Mouse (Mus musculus) stomach, embryonic 16.5 days (tissue): ENCODE results near the gene Asl. TPM values are rescaled to one million over a fixed set of nuclear protein-coding genes. Genes with fewer than 3 reads are reported as not detected.
"Not testable (repeated sequence)": the region's sequence is repeated elsewhere in the genome, so short reads cannot be mapped to it uniquely, and the experiment has no call there.

Experiments
- ATAC-seq: fragments of 200-750 bp; cut with Nextera tagmentation; 2 replicates; pipeline ENCODE4 v1.8.0; 2017; ENCODE audit warnings: moderate number of reproducible peaks, moderate TSS enrichment; ENCODE audit not compliant: insufficient read depth, low FRiP score
- H3K27ac ChIP-seq: fragments of 300-500 bp; sonication (generic); 2 replicates; pipeline ENCODE4 v1.5.1; 2014; ENCODE audit warnings: low read length
- H3K27me3 ChIP-seq: fragments of 300-500 bp; sonication (generic); 2 replicates; pipeline ENCODE4 v1.6.1; 2014; ENCODE audit warnings: low read length, control low read depth, mixed read lengths; ENCODE audit not compliant: control insufficient read depth, insufficient read depth
- H3K36me3 ChIP-seq: fragments of 300-500 bp; sonication (generic); 2 replicates; pipeline ENCODE4 v1.6.1; 2014; ENCODE audit warnings: low read length; ENCODE audit not compliant: control insufficient read depth, insufficient read depth
- H3K4me1 ChIP-seq: fragments of 300-500 bp; sonication (generic); 2 replicates; pipeline ENCODE4 v1.6.1; 2014; ENCODE audit warnings: low read length, control low read depth, mixed read lengths; ENCODE audit not compliant: control insufficient read depth, insufficient read depth
- H3K4me2 ChIP-seq: fragments of 300-500 bp; sonication (generic); 2 replicates; pipeline ENCODE4 v1.6.1; 2014; ENCODE audit warnings: low read depth, low read length, mixed read lengths
- H3K4me3 ChIP-seq: fragments of 300-500 bp; sonication (generic); replicated peaks from 2 replicates; pipeline ENCODE4 v1.5.1; 2014; ENCODE audit warnings: mild to moderate bottlenecking, low read length
- H3K9ac ChIP-seq: fragments of 300-500 bp; sonication (generic); 2 replicates; pipeline ENCODE4 v1.6.1; 2014; ENCODE audit warnings: low read length
- H3K9me3 ChIP-seq: fragments of 300-500 bp; sonication (generic); replicated peaks from 2 replicates; pipeline ENCODE4 v1.6.1; 2016; ENCODE audit warnings: low read length, control low read depth; ENCODE audit not compliant: control insufficient read depth
- WGBS: fragments of 180-500 bp; shearing (Covaris S2); extraction: QIAGEN DNeasy Blood & Tissue Kit; methylation state at CpG from one replicate; pipeline ENCODE4 v1.1.7; 2014; 5-methylcytosine and 5-hydroxymethylcytosine counted together
- polyA plus RNA-seq: library from polyadenylated mRNA; unstranded; fragments of >200 nt; fragmentation: Nextera tagmentation; extraction: Ambion mirVana; gene quantifications from 2 replicates; pipeline ENCODE4 v1.2.1, GENCODE M21; 2015

Gene Asl
- polyA plus RNA-seq, 1 experiment from 2014 or later: 47.8 TPM

- ATAC-seq: peak; percentile 70; the same call in 1 of the 2 replicates
- no peak overlapping the region for H3K4me3 ChIP-seq
- H3K9ac ChIP-seq: no peak overlapping the region
- 64% methylated on average over 19 of the region's 19 CpGs for WGBS
- H3K27me3 ChIP-seq: no peaks in the 10 kb centered on the region
- no peak overlapping the region for H3K27ac ChIP-seq
- no peaks in the 10 kb centered on the region for H3K9me3 ChIP-seq
- no peak overlapping the region for H3K4me2 ChIP-seq
- H3K4me1 ChIP-seq: no peaks in the 10 kb centered on the region
- peaks cover 6% of the 10 kb centered on the region; the same call in 1 of the 2 replicates for H3K36me3 ChIP-seq
These were observed 8.9 kb upstream of the Asl start for GRCm38 (mm10) chr5:130037752-130038455.

GRCm38 (mm10) chr5:130036300-130036699 is 7.3 kb upstream of the Asl start:
- not testable (repeated sequence) for H3K36me3 ChIP-seq, H3K9me3 ChIP-seq, H3K9ac ChIP-seq, H3K27me3 ChIP-seq, ATAC-seq, H3K4me3 ChIP-seq, H3K27ac ChIP-seq, H3K4me2 ChIP-seq, H3K4me1 ChIP-seq
- WGBS: 61% methylated on average over 2 of the region's 2 CpGs

GRCm38 (mm10) chr5:130033869-130034268 is 4.8 kb upstream of the Asl start:
- H3K27ac ChIP-seq: no peak overlapping the region
- no peaks in the 10 kb centered on the region for H3K27me3 ChIP-seq
- no peak overlapping the region for H3K9ac ChIP-seq
- H3K9me3 ChIP-seq: no peaks in the 10 kb centered on the region
- H3K4me1 ChIP-seq: no peaks in the 10 kb centered on the region
- WGBS: 62% methylated on average over 2 of the region's 2 CpGs
- H3K36me3 ChIP-seq: 0 out of 2 replicates have a peak, but pooled peaks cover 3% of the 10 kb centered on the region
- H3K4me3 ChIP-seq: no peak overlapping the region
- H3K4me2 ChIP-seq: no peak overlapping the region
- ATAC-seq: no peak

GRCm38 (mm10) chr5:130031410-130032390 is 2.7 kb upstream of the Asl start:
- Histone ChIP-seq H3K4me2 (no peak overlapping the region), H3K36me3 (no peaks in the 10 kb centered on the region), H3K27ac (no peak overlapping the region), H3K27me3 (no peaks in the 10 kb centered on the region), H3K9me3 (no peaks in the 10 kb centered on the region), H3K4me3 (no peak overlapping the region), H3K4me1 (no peaks in the 10 kb centered on the region), H3K9ac (no peak overlapping the region)
- ATAC-seq: no peak
- WGBS: 89% methylated on average over 19 of the region's 19 CpGs

GRCm38 (mm10) chr5:130027696-130028095 is 1.4 kb downstream of the Asl start:
- ATAC-seq: no peak
- no peak overlapping the region for H3K9ac ChIP-seq
- H3K4me2 ChIP-seq: no peak overlapping the region
- H3K27me3 ChIP-seq: no peaks in the 10 kb centered on the region
- H3K27ac ChIP-seq: no peak overlapping the region
- H3K4me1 ChIP-seq: no peaks in the 10 kb centered on the region
- H3K36me3 ChIP-seq: no peaks in the 10 kb centered on the region
- 83% methylated on average over 7 of the region's 7 CpGs for WGBS
- H3K9me3 ChIP-seq: no peaks in the 10 kb centered on the region
- H3K4me3 ChIP-seq: no peak overlapping the region

GRCm38 (mm10) chr5:130027134-130027533 is 1.9 kb downstream of the Asl start:
- no peak overlapping the region for H3K9ac ChIP-seq
- H3K4me1 ChIP-seq: no peaks in the 10 kb centered on the region
- H3K27me3 ChIP-seq: no peaks in the 10 kb centered on the region
- no peak overlapping the region for H3K27ac ChIP-seq
- whole genome bisulfite sequencing: 74% methylated on average over 5 of the region's 5 CpGs
- H3K4me3 ChIP-seq: no peak overlapping the region
- H3K4me2 ChIP-seq: no peak overlapping the region
- ATAC-seq: no peak
- H3K9me3 ChIP-seq: no peaks in the 10 kb centered on the region
- H3K36me3 ChIP-seq: no peaks in the 10 kb centered on the region

GRCm38 (mm10) chr5:130023767-130024539 is 5.1 kb downstream of the Asl start:
- peak overlapping the region; percentile 74 for H3K9ac ChIP-seq
- no peaks in the 10 kb centered on the region for H3K9me3 ChIP-seq
- peak overlapping the region; percentile 79 for H3K4me2 ChIP-seq
- peak overlapping the region; percentile 80 for H3K27ac ChIP-seq
- no peaks in the 10 kb centered on the region for H3K36me3 ChIP-seq
- peak overlapping the region; percentile 62 for H3K4me3 ChIP-seq
- under 1% methylated on average over 32 of the region's 32 CpGs for WGBS
- no peaks in the 10 kb centered on the region for H3K27me3 ChIP-seq
- peak; percentile 95 for ATAC-seq
- peaks cover 3% of the 10 kb centered on the region; the same call in 1 of the 2 replicates for H3K4me1 ChIP-seq

- peak overlapping the region; percentile 74 for H3K9ac ChIP-seq
- no peak overlapping the region for H3K27ac ChIP-seq
- no peaks in the 10 kb centered on the region for H3K9me3 ChIP-seq
- H3K4me3 ChIP-seq: peak overlapping the region; percentile 62
- no peaks in the 10 kb centered on the region for H3K27me3 ChIP-seq
- peaks cover 3% of the 10 kb centered on the region; the same call in 1 of the 2 replicates for H3K4me1 ChIP-seq
- peak overlapping the region; percentile 79 for H3K4me2 ChIP-seq
- WGBS: 39% methylated on average over 12 of the region's 12 CpGs
- ATAC-seq: no peak
- H3K36me3 ChIP-seq: no peaks in the 10 kb centered on the region
These were observed 5.8 kb downstream of the Asl start for GRCm38 (mm10) chr5:130023067-130023766.
